Mouse (Mus musculus) forebrain, embryonic 10.5 days (tissue): ENCODE measurements around the gene Jmjd6. TPM values are rescaled to one million over a fixed set of nuclear protein-coding genes. Genes with fewer than 3 reads are reported as not detected.
"Not testable (repeated sequence)": the region's sequence is repeated elsewhere in the genome, so short reads cannot be mapped to it uniquely, and the experiment has no call there.

Experiments used
- DNase-seq: peaks from one replicate; pipeline ENCODE4 v3.0.0-alpha.2; 2017; ENCODE audit warnings: low spot score; ENCODE audit errors: extremely low spot score
- H3K27ac ChIP-seq: fragments of 300-500 bp; sonication (generic); 2 replicates; pipeline ENCODE4 v1.5.1; 2016; ENCODE audit warnings: mild to moderate bottlenecking
- H3K27me3 ChIP-seq: fragments of 300-500 bp; sonication (generic); 2 replicates; pipeline ENCODE4 v1.6.1; 2016; ENCODE audit warnings: mild to moderate bottlenecking; ENCODE audit not compliant: poor library complexity, severe bottlenecking
- H3K36me3 ChIP-seq: fragments of 300-500 bp; sonication (generic); replicated peaks from 2 replicates; pipeline ENCODE4 v1.6.1; 2016; ENCODE audit warnings: mild to moderate bottlenecking, moderate library complexity
- H3K4me1 ChIP-seq: fragments of 300-500 bp; sonication (generic); 2 replicates; pipeline ENCODE4 v1.6.1; 2016
- H3K4me3 ChIP-seq: fragments of 300-500 bp; sonication (generic); 2 replicates; pipeline ENCODE4 v1.5.1; 2016; ENCODE audit warnings: mild to moderate bottlenecking, moderate library complexity
- H3K9me3 ChIP-seq: fragments of 300-500 bp; sonication (generic); 2 replicates; pipeline ENCODE4 v1.6.1; 2016; ENCODE audit warnings: mild to moderate bottlenecking, moderate library complexity
- WGBS: fragments of 180-500 bp; shearing (Covaris S2); methylation state at CpG from one replicate; pipeline ENCODE4 v1.1.7; 2016; 5-methylcytosine and 5-hydroxymethylcytosine counted together
- polyA plus RNA-seq: library from polyadenylated mRNA; unstranded; fragments of >200 nt; fragmentation: Nextera tagmentation; extraction: Ambion mirVana; gene quantifications from 2 replicates; pipeline ENCODE4 v1.2.1, GENCODE M21; 2016

The Jmjd6 gene
- polyA plus RNA-seq, 1 experiment from 2014 or later, result 91.1 TPM

- H3K36me3 ChIP-seq, result peaks cover 64% of the 10 kb centered on the region
- H3K4me1 ChIP-seq, result peaks cover 36% of the 10 kb centered on the region
- WGBS, result 79% methylated on average over 2 of the region's 2 CpGs
- H3K9me3 ChIP-seq, H3K4me3 ChIP-seq, H3K27ac ChIP-seq, H3K27me3 ChIP-seq, DNase-seq: not testable (repeated sequence)
Observed at GRCm38 (mm10) chr11:116848877-116849178, 5.6 kb upstream of the Jmjd6 start.

- H3K4me1 ChIP-seq, result peaks cover 39% of the 10 kb centered on the region
- no peaks in the 10 kb centered on the region for H3K27me3 ChIP-seq
- no peak for DNase-seq
- H3K9me3 ChIP-seq, result no peaks in the 10 kb centered on the region
- no peak overlapping the region for H3K4me3 ChIP-seq
- no peak overlapping the region for H3K27ac ChIP-seq
- H3K36me3 ChIP-seq, result peaks cover 64% of the 10 kb centered on the region
- 85% methylated on average over 5 of the region's 5 CpGs for WGBS
Observed at GRCm38 (mm10) chr11:116848086-116848876, 5.0 kb upstream of the Jmjd6 start.

- Histone ChIP-seq H3K9me3 (no peaks in the 10 kb centered on the region), H3K27ac (no peak overlapping the region), H3K4me1 (peaks cover 39% of the 10 kb centered on the region), H3K36me3 (peaks cover 64% of the 10 kb centered on the region), H3K27me3 (no peaks in the 10 kb centered on the region), H3K4me3 (no peak overlapping the region)
- DNase-seq, result no peak
- WGBS, result 89% methylated on average over 3 of the region's 3 CpGs
Observed at GRCm38 (mm10) chr11:116847187-116848085, 4.2 kb upstream of the Jmjd6 start.

GRCm38 (mm10) chr11:116846593-116847181 is 3.4 kb upstream of the Jmjd6 start:
- no peaks in the 10 kb centered on the region for H3K27me3 ChIP-seq
- 84% methylated on average over 4 of the region's 4 CpGs for WGBS
- no peak overlapping the region for H3K27ac ChIP-seq
- H3K4me3 ChIP-seq, result no peak overlapping the region
- peaks cover 47% of the 10 kb centered on the region for H3K4me1 ChIP-seq
- DNase-seq, result no peak
- no peaks in the 10 kb centered on the region for H3K9me3 ChIP-seq
- peaks cover 57% of the 10 kb centered on the region for H3K36me3 ChIP-seq

GRCm38 (mm10) chr11:116842531-116843260 is 553 bp downstream of the Jmjd6 start:
- peak; percentile 63 for DNase-seq
- Histone ChIP-seq H3K4me1 (peaks cover 63% of the 10 kb centered on the region), H3K9me3 (no peaks in the 10 kb centered on the region), H3K27me3 (no peaks in the 10 kb centered on the region), H3K27ac (peak overlapping the region; percentile 98), H3K36me3 (peaks cover 57% of the 10 kb centered on the region), H3K4me3 (peak overlapping the region; percentile 89)
- WGBS, result under 1% methylated on average over 73 of the region's 73 CpGs

- no peak for DNase-seq
- Histone ChIP-seq H3K4me1 (peaks cover 61% of the 10 kb centered on the region), H3K9me3 (no peaks in the 10 kb centered on the region), H3K27me3 (no peaks in the 10 kb centered on the region), H3K36me3 (peaks cover 59% of the 10 kb centered on the region), H3K27ac (no peak overlapping the region), H3K4me3 (peak overlapping the region; percentile 89)
- 83% methylated on average over 4 of the region's 4 CpGs for WGBS
Observed at GRCm38 (mm10) chr11:116840748-116841147, 2.5 kb downstream of the Jmjd6 start.

GRCm38 (mm10) chr11:116839601-116840000 is 3.6 kb downstream of the Jmjd6 start:
- 86% methylated on average over 7 of the region's 7 CpGs for WGBS
- peak overlapping the region; percentile 28; the same call in 1 of the 2 replicates for H3K4me3 ChIP-seq
- H3K27ac ChIP-seq, result no peak overlapping the region
- peaks cover 51% of the 10 kb centered on the region for H3K4me1 ChIP-seq
- DNase-seq, result no peak
- H3K9me3 ChIP-seq, result no peaks in the 10 kb centered on the region
- no peaks in the 10 kb centered on the region for H3K27me3 ChIP-seq
- H3K36me3 ChIP-seq, result peaks cover 70% of the 10 kb centered on the region

- DNase-seq, result no peak
- no peaks in the 10 kb centered on the region for H3K27me3 ChIP-seq
- WGBS, result 92% methylated on average over 14 of the region's 14 CpGs
- H3K27ac ChIP-seq, result no peak overlapping the region
- no peaks in the 10 kb centered on the region for H3K9me3 ChIP-seq
- no peak overlapping the region for H3K4me3 ChIP-seq
- H3K36me3 ChIP-seq, result peaks cover 77% of the 10 kb centered on the region
- peaks cover 44% of the 10 kb centered on the region for H3K4me1 ChIP-seq
Observed at GRCm38 (mm10) chr11:116838936-116839335, 4.3 kb downstream of the Jmjd6 start.

- Histone ChIP-seq H3K4me1 (peaks cover 50% of the 10 kb centered on the region), H3K4me3 (0 out of 2 replicates have a peak overlapping the region, but pooled peaks have one; percentile 6), H3K27me3 (no peaks in the 10 kb centered on the region), H3K36me3 (peaks cover 92% of the 10 kb centered on the region), H3K9me3 (no peaks in the 10 kb centered on the region), H3K27ac (no peak overlapping the region)
- WGBS, result 95% methylated on average over 10 of the region's 10 CpGs
- DNase-seq, result no peak
Observed at GRCm38 (mm10) chr11:116837441-116837840, 5.8 kb downstream of the Jmjd6 start.

- 89% methylated on average over 4 of the region's 4 CpGs for WGBS
- DNase-seq, result no peak
Observed at GRCm38 (mm10) chr11:116836283-116836682, 7.0 kb downstream of the Jmjd6 start.

GRCm38 (mm10) chr11:116834954-116835353 is 8.3 kb downstream of the Jmjd6 start:
- Histone ChIP-seq H3K27me3 (no peaks in the 10 kb centered on the region), H3K4me3 (no peak overlapping the region), H3K27ac (no peak overlapping the region), H3K36me3 (peaks cover 89% of the 10 kb centered on the region), H3K4me1 (peaks cover 28% of the 10 kb centered on the region), H3K9me3 (no peaks in the 10 kb centered on the region)
- DNase-seq, result no peak
- WGBS, result 96% methylated on average over 1 of the region's 1 CpGs

More at GRCm38 (mm10) chr11:116836283-116836682, 7.0 kb downstream of the Jmjd6 start:
- no peaks in the 10 kb centered on the region for H3K9me3 ChIP-seq
- H3K36me3 ChIP-seq, result peaks cover 95% of the 10 kb centered on the region
- no peak overlapping the region for H3K4me3 ChIP-seq
- H3K27ac ChIP-seq, result no peak overlapping the region
- H3K4me1 ChIP-seq, result peaks cover 41% of the 10 kb centered on the region
- H3K27me3 ChIP-seq, result no peaks in the 10 kb centered on the region

- 0 out of 2 replicates have a peak, but pooled peaks cover 4% of the 10 kb centered on the region for H3K27me3 ChIP-seq
- 42% methylated on average over 4 of the region's 4 CpGs for WGBS
- no peak for DNase-seq
Observed at GRCm38 (mm10) chr11:116832172-116832685, 11.0 kb downstream of the Jmjd6 start.

More at GRCm38 (mm10) chr11:116832172-116832685, 11.0 kb downstream of the Jmjd6 start:
- peaks cover 65% of the 10 kb centered on the region for H3K36me3 ChIP-seq
- peaks cover 38% of the 10 kb centered on the region for H3K4me1 ChIP-seq
- H3K27ac ChIP-seq, result 0 out of 2 replicates have a peak overlapping the region, but pooled peaks have one; percentile 17
- no peak overlapping the region for H3K4me3 ChIP-seq
- no peaks in the 10 kb centered on the region for H3K9me3 ChIP-seq
